Mouse (Mus musculus) heart, adult 2 months (tissue): ENCODE results near the gene Vegfb.

ENCODE experiments used
- CTCF ChIP-seq: fragments of 200-600 bp; IDR thresholded peaks from 2 replicates; pipeline ENCODE4 v1.8.1; 2022; ENCODE audit warnings: antibody characterized with exemption, mild to moderate bottlenecking, moderate library complexity
- EP300 ChIP-seq: fragments of 200-500 bp; IDR thresholded peaks from 2 replicates; pipeline ENCODE4 v1.6.1; 2011; ENCODE audit warnings: low read depth, low read length, control low read depth; ENCODE audit not compliant: insufficient read depth
- POLR2A ChIP-seq: fragments of 200-500 bp; IDR thresholded peaks from 2 replicates; pipeline ENCODE4 v1.6.1; 2011; ENCODE audit warnings: mild to moderate bottlenecking, low read depth, low read length, control low read depth; ENCODE audit not compliant: insufficient read depth

GRCm38 (mm10) chr19:7019191-7019590 is 31.7 kb upstream of the Vegfb start, which contains the start of gene Fermt3:
- TF ChIP-seq CTCF (no peak), POLR2A (0 out of 2 replicates have a peak, but pooled peaks have one; percentile 33), EP300 (no peak)
